Comparison of ENCODE assay signal across 8 mouse cellular contexts in genomic region chrX:105079151-105079550, GRCm38 (mm10). TPM values are rescaled to one million over a fixed set of nuclear protein-coding genes. Genes with fewer than 3 reads are reported as not detected.
DNase-seq lines count a peak whose midpoint lies in the region; ATAC-seq and TF ChIP-seq lines count a peak whose summit lies in the region.

No protein-coding gene starts in this region.

- peak overlapping the region; percentile 46 for H3K4me3 ChIP-seq in neural tube, embryonic 11.5 days (ENCODE audit: low read depth, low read length)
- peak overlapping the region; percentile 62 for H3K4me3 ChIP-seq in embryonic facial prominence, embryonic 15.5 days (replicated peaks)
- H3K4me3 ChIP-seq in limb, embryonic 10.5 days = peak overlapping the region; percentile 62
- peak overlapping the region; percentile 48 for H3K4me3 ChIP-seq in midbrain, postnatal 0 days (ENCODE audit: low read depth, low read length)

- DNase-seq in neural tube, embryonic 11.5 days (ENCODE audit: low spot score) = no peak
- no peak for DNase-seq in neural tube, embryonic 10.5 days (ENCODE audit: extremely low spot score, low spot score)
- DNase-seq in limb, embryonic 10.5 days (ENCODE audit: low spot score) = peak; percentile 30
- DNase-seq in midbrain, postnatal 0 days (ENCODE audit: low spot score) = no peak
- DNase-seq in layer of hippocampus, postnatal 36 days = no peak
- no peak for DNase-seq in adrenal gland, adult 8-10 months
- DNase-seq in left cerebral cortex, postnatal 25 days (ENCODE audit: low spot score in 2 of 2) = no peak

- H3K36me3 ChIP-seq in neural tube, embryonic 11.5 days (ENCODE audit: control insufficient read depth, insufficient read depth, low read length) = no peaks in the 10 kb centered on the region
- no peaks in the 10 kb centered on the region for H3K36me3 ChIP-seq in embryonic facial prominence, embryonic 15.5 days
- peaks cover 29% of the 10 kb centered on the region for H3K36me3 ChIP-seq in limb, embryonic 10.5 days
- H3K36me3 ChIP-seq in midbrain, postnatal 0 days (ENCODE audit: insufficient read depth, low read length) = no peaks in the 10 kb centered on the region

- H3K9ac ChIP-seq in neural tube, embryonic 11.5 days (ENCODE audit: low read length) = peak overlapping the region; percentile 22; the same call in 1 of the 2 replicates
- peak overlapping the region; percentile 31; the same call in 1 of the 2 replicates for H3K9ac ChIP-seq in embryonic facial prominence, embryonic 15.5 days
- H3K9ac ChIP-seq in midbrain, postnatal 0 days (replicated peaks; ENCODE audit: low read length, poor library complexity, severe bottlenecking) = peak overlapping the region; percentile 50; the same call in 1 of the 2 replicates

- H3K27ac ChIP-seq in neural tube, embryonic 11.5 days (ENCODE audit: low read depth, low read length) = no peak overlapping the region
- H3K27ac ChIP-seq in embryonic facial prominence, embryonic 15.5 days (replicated peaks) = no peak overlapping the region
- H3K27ac ChIP-seq in limb, embryonic 10.5 days = peak overlapping the region; percentile 72
- H3K27ac ChIP-seq in midbrain, postnatal 0 days (ENCODE audit: low read depth, low read length) = peak overlapping the region; percentile 59

- intact Hi-C loops in left cerebral cortex, postnatal 25 days (cut with DNase I) = no loop called here

- no peaks in the 10 kb centered on the region for H3K27me3 ChIP-seq in neural tube, embryonic 11.5 days (ENCODE audit: control insufficient read depth, insufficient read depth, low read length)
- no peaks in the 10 kb centered on the region for H3K27me3 ChIP-seq in embryonic facial prominence, embryonic 15.5 days
- H3K27me3 ChIP-seq in limb, embryonic 10.5 days (ENCODE audit: low read depth, poor library complexity, severe bottlenecking) = no peaks in the 10 kb centered on the region
- no peaks in the 10 kb centered on the region for H3K27me3 ChIP-seq in midbrain, postnatal 0 days (ENCODE audit: insufficient read depth, low read length)

- peak overlapping the region; percentile 62 for H3K4me2 ChIP-seq in neural tube, embryonic 11.5 days (ENCODE audit: low read depth)
- H3K4me2 ChIP-seq in embryonic facial prominence, embryonic 15.5 days (replicated peaks) = peak overlapping the region; percentile 60
- peak overlapping the region; percentile 56 for H3K4me2 ChIP-seq in midbrain, postnatal 0 days (ENCODE audit: low read depth, low read length, poor library complexity, severe bottlenecking)

- no peak for TF ChIP-seq CTCF in midbrain, postnatal 0 days (IDR thresholded peaks at IDR 0.05)

- no peaks in the 10 kb centered on the region for H3K4me1 ChIP-seq in neural tube, embryonic 11.5 days (ENCODE audit: control insufficient read depth, insufficient read depth, low read length)
- no peaks in the 10 kb centered on the region for H3K4me1 ChIP-seq in embryonic facial prominence, embryonic 15.5 days
- H3K4me1 ChIP-seq in limb, embryonic 10.5 days = peaks cover 4% of the 10 kb centered on the region; the same call in 1 of the 2 replicates
- no peaks in the 10 kb centered on the region for H3K4me1 ChIP-seq in midbrain, postnatal 0 days (ENCODE audit: insufficient read depth, low read length)

- H3K9me3 ChIP-seq in neural tube, embryonic 11.5 days (ENCODE audit: control insufficient read depth, low read length) = no peaks in the 10 kb centered on the region
- H3K9me3 ChIP-seq in embryonic facial prominence, embryonic 15.5 days (replicated peaks) = no peaks in the 10 kb centered on the region
- H3K9me3 ChIP-seq in limb, embryonic 10.5 days (replicated peaks) = no peaks in the 10 kb centered on the region
- no peaks in the 10 kb centered on the region for H3K9me3 ChIP-seq in midbrain, postnatal 0 days (ENCODE audit: low read length)

- ATAC-seq in neural tube, embryonic 11.5 days (ENCODE audit: insufficient read depth, low FRiP score, low TSS enrichment) = peak; percentile 53
- 0 out of 2 replicates have a peak, but pooled peaks have one; percentile 7 for ATAC-seq in embryonic facial prominence, embryonic 15.5 days (ENCODE audit: insufficient number of reproducible peaks, low FRiP score, low TSS enrichment, low read depth)
- ATAC-seq in midbrain, postnatal 0 days (ENCODE audit: low FRiP score) = peak; percentile 51

- 5% methylated on average over 12 of the region's 12 CpGs for WGBS in neural tube, embryonic 11.5 days
- 3% methylated on average over 12 of the region's 12 CpGs for WGBS in embryonic facial prominence, embryonic 15.5 days
- WGBS in limb, embryonic 10.5 days = 1% methylated on average over 12 of the region's 12 CpGs
- WGBS in midbrain, postnatal 0 days = 9% methylated on average over 12 of the region's 12 CpGs

RNA-seq across cellular contexts. Expression of gene Pbdc1, which starts 0.4 kb away (rescaled TPM):
- polyA plus RNA-seq in neural tube, embryonic 11.5 days (2014; fragmentation: Nextera tagmentation; extraction: Ambion mirVana) = 61.5 and 64.3 TPM in 2 replicates
- polyA plus RNA-seq in embryonic facial prominence, embryonic 15.5 days (2015; fragmentation: Nextera tagmentation; extraction: Ambion mirVana) = 56.1 and 59.6 TPM in 2 replicates
- 89.4 and 92.1 TPM in 2 replicates for polyA plus RNA-seq in limb, embryonic 10.5 days (2016; fragmentation: Nextera tagmentation; extraction: Ambion mirVana)
- total RNA-seq in midbrain, postnatal 0 days (2014; rRNA removed) = 12.3 and 24.6 TPM in 2 replicates
- polyA plus RNA-seq in midbrain, postnatal 0 days (2015; fragmentation: Nextera tagmentation; extraction: Ambion mirVana) = 26.9 and 30.4 TPM in 2 replicates
- 10 to 100 TPM; 18.8 to 21.2 TPM for total RNA-seq in layer of hippocampus, postnatal 36 days (2021)
- 10 to 100 TPM; 17.5 to 19.7 (median 18.0) TPM for total RNA-seq in adrenal gland, adult 8-10 months (2022)
- total RNA-seq in left cerebral cortex, postnatal 25 days (2021) = 10 to 100 TPM; 18.3 to 18.9 TPM

RNA-seq across cellular contexts. Expression of gene Magee1, which starts 41.0 kb away (rescaled TPM):
- 37.6 and 42.2 TPM in 2 replicates for polyA plus RNA-seq in neural tube, embryonic 11.5 days (2014; fragmentation: Nextera tagmentation; extraction: Ambion mirVana)
- 26.2 and 27.1 TPM in 2 replicates for polyA plus RNA-seq in embryonic facial prominence, embryonic 15.5 days (2015; fragmentation: Nextera tagmentation; extraction: Ambion mirVana)
- 13.3 and 19.2 TPM in 2 replicates for polyA plus RNA-seq in limb, embryonic 10.5 days (2016; fragmentation: Nextera tagmentation; extraction: Ambion mirVana)
- total RNA-seq in midbrain, postnatal 0 days (2014; rRNA removed) = 259 and 280 TPM in 2 replicates
- 276 and 294 TPM in 2 replicates for polyA plus RNA-seq in midbrain, postnatal 0 days (2015; fragmentation: Nextera tagmentation; extraction: Ambion mirVana)
- total RNA-seq in layer of hippocampus, postnatal 36 days (2021) = 100 to 1,000 TPM; 133 to 142 TPM
- 10 to 100 TPM; 17.9 to 21.8 (median 19.2) TPM for total RNA-seq in adrenal gland, adult 8-10 months (2022)
- 100 to 1,000 TPM; 144 to 147 TPM for total RNA-seq in left cerebral cortex, postnatal 25 days (2021)

Comparison
In these comparisons a context has a peak if more than half of its experiments do, and no peak if none do; other contexts are left out.
1. H3K27ac ChIP-seq: peak in limb, embryonic 10.5 days (single experiment) and midbrain, postnatal 0 days (single experiment); none in neural tube, embryonic 11.5 days (single experiment) and embryonic facial prominence, embryonic 15.5 days (single experiment).
2. RNA of gene Magee1, which starts 41.0 kb away (total RNA-seq): 259 to 280 TPM in midbrain, postnatal 0 days, 144 to 147 TPM in left cerebral cortex, postnatal 25 days and 133 to 142 TPM in layer of hippocampus, postnatal 36 days; 17.9 to 21.8 TPM in adrenal gland, adult 8-10 months; every median in the first group is over 4 times any median in the second.
3. Peak in every context shown above with its lines, with median percentiles within 50 percentile points of each other: ATAC-seq, H3K4me2 ChIP-seq, H3K4me3 ChIP-seq and H3K9ac ChIP-seq.